Mouse (Mus musculus) small intestine, adult 2 months (tissue): ENCODE data around the gene Patj.

ENCODE experiments used
- CTCF ChIP-seq: fragments of 200-500 bp; IDR thresholded peaks from 2 replicates; pipeline ENCODE4 v1.5.1; 2012; ENCODE audit warnings: low read depth, mild to moderate bottlenecking, control low read depth, inconsistent platforms, low read length, moderate library complexity, mixed read lengths; ENCODE audit not compliant: insufficient replicate concordance, insufficient read length; ENCODE audit errors: extremely low read depth
- POLR2A ChIP-seq: fragments of 200-500 bp; IDR thresholded peaks from 2 replicates; pipeline ENCODE4 v1.6.1; 2012; ENCODE audit warnings: low read depth, mild to moderate bottlenecking, control low read depth, inconsistent platforms, low read length, moderate library complexity

- no peak for TF ChIP-seq POLR2A
- no peak for TF ChIP-seq CTCF
Measured at GRCm38 (mm10) chr4:98598546-98598971, 203.0 kb downstream of the Patj start.
